Mouse (Mus musculus): ENCODE results near the gene Agtrap.

DNA sequence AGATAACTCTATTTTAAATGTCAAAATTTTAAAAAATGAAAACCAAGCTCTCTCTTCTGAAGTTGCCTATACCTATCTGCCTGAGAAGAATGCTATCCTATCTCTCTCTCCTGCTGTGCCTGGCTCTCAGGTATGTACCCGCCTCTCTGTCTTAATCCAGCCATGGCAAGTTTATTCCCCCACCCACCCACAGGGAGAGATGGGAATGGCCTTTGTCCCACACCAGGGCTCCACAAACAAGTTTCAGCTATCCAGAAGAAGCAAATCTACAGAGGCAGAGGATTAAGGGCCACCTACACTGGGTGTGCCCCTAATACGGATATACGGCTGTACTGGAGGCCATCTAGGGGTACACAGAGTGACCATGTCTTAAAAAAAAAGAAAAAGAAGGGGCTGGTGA lies 52.4 kb downstream of the Agtrap start:
- TF ChIP-seq CTCF (IDR thresholded peaks at IDR 0.05; ENCODE audit: borderline replicate concordance, extremely low read depth, insufficient read depth, insufficient read length), result no peak
- no peak for TF ChIP-seq POLR2A (IDR thresholded peaks at IDR 0.05; ENCODE audit: borderline replicate concordance, extremely low read depth, insufficient read depth, insufficient read length, poor library complexity, severe bottlenecking)

Measured in brain, embryonic 14.5 days (tissue).